Mouse (Mus musculus): ENCODE data around the gene Mre11a.
A peak's percentile ranks its signal among the peaks of the same experiment; 100 is the strongest.

Gene Mre11a

DNA sequence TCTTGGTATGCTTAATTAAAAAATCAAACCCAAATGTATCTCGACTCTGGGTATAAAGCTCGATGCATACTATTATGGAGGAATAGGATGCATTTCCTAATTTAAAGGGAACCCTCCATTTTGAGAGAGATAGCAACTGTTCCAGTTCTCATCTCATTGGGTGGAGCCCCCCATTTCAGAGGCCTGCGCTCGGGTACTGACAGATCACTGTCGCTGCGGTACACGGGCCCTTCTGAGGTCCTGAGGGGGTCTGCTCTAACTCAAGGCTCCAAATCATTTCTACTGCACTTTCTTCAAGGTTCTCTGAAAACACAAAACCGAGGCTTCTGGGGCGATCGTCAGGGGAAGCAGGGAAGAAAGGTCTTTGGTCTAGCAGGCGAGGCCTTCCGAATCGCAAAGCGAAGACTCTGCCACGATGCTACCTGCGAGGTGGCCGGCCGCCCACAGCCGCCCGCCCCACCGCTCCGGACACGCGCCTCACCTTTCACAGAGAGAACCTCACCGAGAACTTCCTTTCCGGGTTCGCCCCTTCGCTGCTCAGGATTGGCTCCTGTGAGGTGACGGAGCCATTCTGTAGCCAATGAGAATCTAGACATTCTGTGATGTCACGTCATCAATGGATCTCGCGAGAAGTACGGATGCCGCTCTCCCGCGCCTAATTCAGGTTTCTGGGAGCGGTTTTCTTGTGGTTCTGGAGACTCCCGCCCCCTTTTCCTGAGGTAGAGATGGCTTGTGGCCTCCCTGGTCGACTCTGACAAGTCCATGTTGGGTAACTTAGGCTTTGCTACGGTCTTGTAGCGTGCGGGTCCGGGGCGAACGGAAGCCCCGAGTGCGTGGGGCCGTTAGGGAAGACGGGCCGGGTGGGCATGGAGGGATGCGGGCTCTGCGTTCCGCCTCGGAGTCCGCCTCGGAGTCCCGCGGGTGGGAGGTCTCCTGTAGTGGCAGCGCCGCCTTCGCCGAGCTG, at the start of gene Mre11a, which contains the start of gene Ankrd49:
Mre11a (plus strand) TSS at position 616 of the 964 bp plus-strand sequence.
Ankrd49 (minus strand) TSS at position 818 of the 964 bp plus-strand sequence.
- DNase-seq (ENCODE audit: low read depth in 2 of 2, low spot score in 2 of 2) = peak; percentile 90 to 92

DNA sequence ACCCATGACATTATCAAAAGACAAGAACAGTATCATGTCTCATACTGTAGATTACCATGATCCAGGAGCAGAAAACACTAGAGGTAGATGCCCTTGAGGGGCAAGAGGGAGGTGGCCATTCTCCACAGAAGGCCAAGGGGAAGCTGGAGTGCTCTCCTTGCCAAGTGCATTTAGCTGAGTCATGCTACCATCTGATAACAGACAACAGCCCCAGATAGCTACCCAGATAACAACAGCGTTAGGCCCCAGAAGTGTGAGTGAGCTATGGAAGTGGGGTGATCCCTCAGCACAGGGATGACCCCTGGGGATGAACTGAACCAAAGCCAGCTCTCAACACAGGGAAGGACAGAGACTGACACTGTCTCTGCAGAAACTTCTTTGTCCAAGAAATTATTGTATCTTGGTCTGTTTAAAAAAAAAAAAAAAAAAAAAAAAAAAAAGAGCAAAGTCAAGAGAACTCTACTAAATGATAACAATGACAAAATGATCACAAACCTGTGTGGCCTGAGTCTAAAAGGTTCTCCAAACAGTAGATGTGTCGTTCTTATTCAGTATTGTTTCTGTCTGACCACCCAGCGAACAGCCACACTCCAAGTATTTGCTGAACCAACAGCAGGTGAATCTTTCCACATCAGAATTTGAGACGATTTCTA, 44.8 kb upstream of the Mre11a start:
- no peak for DNase-seq (ENCODE audit: low read depth in 2 of 2, low spot score in 2 of 2)

DNA sequence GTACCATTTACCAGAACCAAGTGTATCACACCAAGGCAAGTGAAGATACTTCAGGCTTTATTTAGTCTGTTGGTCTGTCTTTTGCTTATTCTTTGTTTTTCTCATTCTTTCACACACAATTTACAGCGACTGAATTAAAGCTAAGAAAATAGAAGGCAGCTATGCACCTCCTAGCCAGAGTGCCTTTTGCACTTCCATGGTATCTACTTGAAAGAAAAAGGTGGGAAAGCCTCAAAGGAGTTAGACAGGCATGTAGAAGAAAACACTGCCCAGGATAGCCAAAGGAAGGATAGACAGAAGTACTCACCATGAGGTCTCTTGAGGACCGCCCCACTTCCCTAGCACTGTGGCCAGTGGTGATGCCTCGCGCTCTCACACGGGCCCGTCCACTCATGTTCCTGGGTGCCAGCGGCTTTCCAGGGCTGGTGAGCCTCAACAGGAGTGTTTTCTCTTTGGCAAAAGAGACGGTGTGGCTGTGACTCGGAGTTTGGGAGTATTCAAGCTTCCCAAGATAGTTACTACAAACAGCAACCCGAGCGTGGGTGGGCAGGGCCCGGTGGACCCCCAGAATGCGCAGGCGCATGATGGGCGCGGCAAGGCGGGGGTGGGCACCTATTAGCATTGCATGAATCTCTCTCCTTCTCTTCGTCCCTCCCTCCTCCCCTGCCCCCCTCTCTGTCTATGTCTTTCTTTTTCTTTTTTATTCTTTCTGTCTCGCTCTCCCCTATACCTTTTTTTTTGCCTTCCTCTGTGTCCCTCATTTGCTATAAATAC, 44.1 kb upstream of the Mre11a start, which contains the start of gene Piwil4:
Piwil4 (minus strand) TSS at position 583 of the 774 bp plus-strand sequence.
- no peak for DNase-seq (ENCODE audit: low read depth in 2 of 2, low spot score in 2 of 2)

DNA sequence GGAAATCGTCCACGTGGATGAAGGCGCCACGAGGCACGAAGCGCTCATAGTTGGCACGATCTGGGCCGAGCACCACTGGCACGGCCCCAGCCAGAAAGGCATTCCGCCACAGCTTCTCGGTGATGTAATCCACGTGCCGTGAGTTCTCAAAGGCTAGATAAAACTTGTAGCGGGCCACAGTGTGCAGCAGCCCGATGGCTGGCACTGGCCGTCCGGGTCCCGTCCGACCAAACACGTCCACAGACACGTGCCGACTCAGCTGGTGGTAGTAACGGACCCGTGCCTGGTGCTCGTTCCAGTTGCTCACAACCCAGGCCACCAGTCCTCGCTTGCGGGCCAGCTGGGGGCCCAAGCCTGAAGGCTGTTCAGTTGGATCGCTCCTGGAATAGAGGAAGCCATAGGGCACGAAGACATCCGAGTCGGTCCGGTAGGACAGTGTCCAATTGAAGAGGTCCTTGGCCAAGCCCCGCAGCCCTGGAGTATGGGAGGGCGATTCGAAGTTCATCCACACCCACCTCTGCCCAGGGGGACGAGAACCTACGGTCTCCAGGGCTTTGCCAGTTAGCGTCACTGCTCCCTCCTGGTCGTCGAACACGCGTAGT, 33.5 kb upstream of the Mre11a start:
- DNase-seq (ENCODE audit: low read depth in 2 of 2, low spot score in 2 of 2) = no peak

DNA sequence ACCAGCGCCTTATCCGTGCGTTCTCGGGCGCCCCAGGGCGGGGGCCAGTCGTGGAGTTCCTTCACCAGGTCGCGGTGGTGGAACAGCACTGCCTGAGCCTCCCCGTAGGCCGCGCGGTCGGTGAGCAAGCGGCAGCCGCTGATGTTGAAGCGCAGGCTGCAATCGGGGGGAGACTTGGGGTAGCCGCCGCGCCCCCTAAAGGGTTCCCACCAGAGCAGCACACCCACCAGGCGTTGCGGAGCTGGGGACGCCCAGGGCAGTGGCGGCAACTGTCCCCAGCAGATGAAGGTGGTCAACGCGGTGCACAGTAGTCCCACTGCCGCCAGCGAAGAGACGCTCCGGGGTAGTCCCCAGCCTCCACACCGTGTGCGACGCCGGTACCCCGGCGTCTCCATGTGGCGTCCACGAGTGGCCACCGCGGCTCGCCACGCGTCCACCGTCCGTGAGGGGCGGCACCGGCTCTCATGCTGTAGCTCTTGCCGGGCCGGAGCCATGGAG, 32.9 kb upstream of the Mre11a start:
- DNase-seq (ENCODE audit: low read depth in 2 of 2, low spot score in 2 of 2) = no peak

DNA sequence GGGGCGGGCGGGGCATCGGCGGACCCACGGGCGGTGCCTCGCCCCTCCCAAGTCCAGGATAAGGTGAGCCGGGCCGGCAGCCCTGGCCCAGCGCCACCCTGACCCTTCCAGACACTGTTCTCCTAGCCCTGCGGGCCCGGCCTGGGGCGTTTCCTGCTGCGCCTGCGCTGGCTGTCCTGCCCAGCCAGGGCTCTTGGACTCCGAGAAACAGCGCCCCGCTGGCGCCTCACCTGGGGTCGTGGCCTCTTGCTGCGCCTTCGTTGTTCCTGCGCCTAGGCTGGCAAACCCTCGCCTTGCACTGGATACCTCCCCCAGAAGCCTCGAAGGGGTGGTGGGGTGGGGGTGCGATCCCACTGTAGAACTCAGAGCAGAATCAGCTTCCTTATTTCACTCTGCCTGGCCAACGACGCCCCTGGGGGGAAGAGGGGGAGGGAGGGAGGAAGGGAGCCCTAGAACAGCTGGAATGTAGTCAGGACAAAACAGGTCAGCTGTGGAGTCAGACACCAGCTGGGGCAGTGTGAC, 32.4 kb upstream of the Mre11a start, which contains the start of gene Fut4:
Fut4 (minus strand) TSS at position 393 of the 522 bp plus-strand sequence.
- DNase-seq (ENCODE audit: low read depth in 2 of 2, low spot score in 2 of 2) = no peak

DNA sequence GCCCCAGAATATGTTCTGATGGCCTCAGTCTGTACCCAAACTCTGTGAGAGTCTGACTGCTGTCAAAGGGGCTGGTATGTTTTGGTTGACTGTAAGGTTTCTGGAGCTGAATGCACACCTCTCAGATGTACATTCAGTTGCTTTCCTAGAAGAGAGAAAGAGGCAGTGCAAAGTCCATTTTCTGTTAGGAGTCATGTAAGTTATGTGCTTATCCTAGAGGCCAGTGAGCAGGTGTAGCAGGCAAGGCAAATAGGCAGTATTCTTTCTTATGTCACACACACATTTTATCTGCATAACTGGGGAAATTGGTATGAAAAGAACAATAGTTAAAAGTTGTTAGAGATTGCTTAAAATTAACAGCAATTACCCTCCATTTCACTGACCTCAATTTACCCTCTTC, 30.5 kb upstream of the Mre11a start:
- no peak for DNase-seq (ENCODE audit: low read depth in 2 of 2, low spot score in 2 of 2)

DNA sequence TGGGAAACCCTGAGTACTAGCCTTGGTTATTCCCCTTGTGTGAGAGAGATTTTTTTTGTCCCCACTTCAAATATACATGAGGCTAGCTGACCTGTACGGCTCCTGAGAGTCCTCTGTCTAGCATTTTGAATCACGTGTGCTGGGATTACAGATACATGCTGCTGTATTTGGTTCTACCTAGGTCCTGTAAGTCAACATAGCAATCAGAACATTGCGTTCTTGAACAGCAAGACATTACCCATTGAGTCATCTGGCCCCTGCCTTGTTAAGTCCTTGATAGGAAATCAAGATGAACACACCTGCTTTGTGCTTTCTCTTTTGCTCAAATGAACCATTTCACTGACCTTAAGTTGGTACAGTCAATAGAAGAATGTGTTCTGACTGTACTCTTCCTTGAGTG, 30.0 kb upstream of the Mre11a start:
- no peak for DNase-seq (ENCODE audit: low read depth in 2 of 2, low spot score in 2 of 2)

DNA sequence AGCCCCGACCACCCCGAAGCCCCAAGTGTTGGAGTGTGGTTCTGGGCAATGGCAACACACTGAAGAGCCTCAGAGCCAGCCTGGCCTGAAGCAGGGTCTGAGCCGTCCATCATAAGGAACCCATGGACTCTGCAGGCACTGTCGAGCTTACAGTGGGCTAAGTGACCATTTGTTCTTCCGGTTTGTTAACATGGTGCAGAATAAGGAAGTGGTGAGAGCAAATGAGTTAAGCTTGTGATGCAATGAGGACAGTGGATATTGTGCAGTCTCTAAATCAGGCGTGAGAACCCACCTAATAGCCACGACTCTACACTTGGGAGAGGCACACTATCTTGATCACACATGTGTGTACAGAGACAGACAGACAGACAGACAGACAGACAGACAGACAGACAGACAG, 25.9 kb upstream of the Mre11a start:
- DNase-seq (ENCODE audit: low read depth in 2 of 2, low spot score in 2 of 2) = no peak

DNA sequence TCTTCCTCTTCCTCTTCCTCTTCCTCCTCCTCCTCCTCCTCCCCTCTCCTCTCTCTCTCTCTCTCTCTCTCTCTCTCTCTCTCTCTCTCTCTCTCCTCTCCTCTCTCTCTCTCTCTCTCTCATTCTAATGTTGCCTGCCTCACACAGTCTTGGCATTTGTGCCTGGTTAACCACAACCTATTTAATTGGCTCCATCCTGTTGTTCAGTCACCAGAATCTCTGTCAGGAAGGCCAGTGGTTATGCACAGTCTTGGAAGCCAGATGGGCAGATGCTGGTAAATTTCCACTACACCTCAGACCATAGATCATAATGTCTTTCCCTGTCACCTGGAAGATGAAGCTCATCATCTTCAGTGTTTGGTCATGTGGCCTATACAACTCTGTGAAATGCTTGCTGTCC, 25.2 kb upstream of the Mre11a start:
- DNase-seq (ENCODE audit: low read depth in 2 of 2, low spot score in 2 of 2) = no peak

DNA sequence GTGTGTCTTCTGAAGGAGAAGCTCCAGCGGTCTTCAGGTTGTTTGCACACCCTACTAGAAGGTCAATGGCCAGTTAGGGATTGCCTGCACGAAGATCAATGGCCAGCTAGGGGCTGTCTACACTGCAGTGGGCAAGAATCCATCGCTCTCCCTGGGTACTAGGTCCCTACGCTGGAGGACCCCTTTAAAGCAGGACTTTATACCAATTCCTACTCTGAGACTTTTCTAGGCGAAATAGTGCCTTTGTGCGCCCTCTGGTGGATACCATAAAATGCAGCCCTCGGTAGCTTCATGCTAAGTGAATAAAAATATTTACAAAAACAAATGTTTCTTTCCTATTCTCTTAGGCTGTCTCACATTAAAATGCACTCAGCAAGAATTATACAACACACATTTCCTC, 19.7 kb upstream of the Mre11a start:
- peak in 1 of 2 experiments; percentile 36 for DNase-seq (ENCODE audit: low read depth in 2 of 2, low spot score in 2 of 2)

DNA sequence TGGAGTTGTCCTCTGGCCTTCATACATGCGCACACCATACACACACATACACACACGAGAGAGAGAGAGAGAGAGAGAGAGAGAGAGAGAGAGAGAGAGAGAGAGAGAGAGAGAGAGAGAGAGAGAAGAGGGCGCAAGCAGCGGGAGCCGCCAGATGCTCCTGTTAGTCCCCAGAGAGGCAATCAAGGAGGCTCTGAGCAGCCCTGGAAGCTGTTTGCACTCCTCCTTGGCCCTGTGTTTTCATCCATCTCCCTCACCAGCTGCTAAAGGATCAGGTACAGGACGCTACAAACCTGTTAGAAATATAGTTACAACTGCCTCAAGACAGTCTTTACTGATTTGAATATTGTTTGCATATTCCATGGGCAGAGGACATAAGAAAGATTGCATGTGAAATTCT, 14.6 kb upstream of the Mre11a start:
- no peak for DNase-seq (ENCODE audit: low read depth in 2 of 2, low spot score in 2 of 2)

DNA sequence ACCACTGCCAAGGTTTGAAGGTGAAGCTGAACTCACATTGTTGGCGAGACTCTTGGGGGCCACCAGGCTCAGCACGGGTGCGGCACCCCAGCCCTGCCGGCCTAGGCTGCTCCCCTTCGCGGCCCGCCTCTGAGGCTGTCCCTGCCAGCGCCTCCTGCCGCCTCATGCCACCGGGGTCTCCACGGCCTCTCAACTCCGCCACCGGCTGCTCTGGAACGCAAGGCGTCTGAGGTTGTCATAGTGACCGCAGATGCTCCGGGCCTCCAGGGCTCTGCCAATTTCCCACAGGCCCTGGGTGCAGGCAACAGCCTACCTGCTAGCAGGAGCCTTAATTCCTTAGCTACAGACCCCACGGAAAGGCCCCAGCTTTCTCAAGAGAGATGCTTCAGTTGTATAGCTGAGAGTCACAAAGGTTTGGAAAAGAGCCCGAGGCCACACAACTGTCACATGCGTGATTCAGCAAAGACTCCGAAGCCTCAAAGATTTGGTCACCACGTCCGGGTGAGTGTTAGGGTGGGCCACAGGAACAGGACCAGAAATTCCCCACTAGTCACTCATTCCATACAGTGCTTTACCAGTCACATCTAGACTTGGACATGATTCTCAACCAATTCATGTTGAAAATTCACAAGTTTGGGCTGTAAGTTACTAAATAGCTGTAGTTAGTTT, 13.5 kb upstream of the Mre11a start, which contains the start of gene 1700012B09Rik:
1700012B09Rik (minus strand) TSS at position 228 of the 669 bp plus-strand sequence.
- DNase-seq (ENCODE audit: low read depth in 2 of 2, low spot score in 2 of 2) = no peak

DNA sequence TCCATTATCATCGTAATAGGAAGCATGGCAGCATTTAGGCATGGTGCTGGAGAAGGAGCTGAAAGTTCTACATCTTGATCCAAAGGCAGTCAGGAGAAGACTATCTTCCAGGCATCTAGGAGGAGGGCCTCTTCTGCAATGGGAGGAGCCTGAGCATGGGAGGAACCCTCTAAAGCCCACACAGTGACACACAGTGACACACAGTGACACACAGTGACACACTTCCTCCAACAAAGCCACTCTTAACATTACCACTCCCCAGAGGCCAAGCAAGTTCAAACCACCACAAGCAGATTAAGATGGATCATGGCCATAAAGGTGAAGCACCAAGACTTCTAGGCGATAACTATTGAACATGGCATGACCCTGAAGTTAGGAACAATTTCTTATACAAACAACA, 12.4 kb upstream of the Mre11a start:
- no peak for DNase-seq (ENCODE audit: low read depth in 2 of 2, low spot score in 2 of 2)

DNA sequence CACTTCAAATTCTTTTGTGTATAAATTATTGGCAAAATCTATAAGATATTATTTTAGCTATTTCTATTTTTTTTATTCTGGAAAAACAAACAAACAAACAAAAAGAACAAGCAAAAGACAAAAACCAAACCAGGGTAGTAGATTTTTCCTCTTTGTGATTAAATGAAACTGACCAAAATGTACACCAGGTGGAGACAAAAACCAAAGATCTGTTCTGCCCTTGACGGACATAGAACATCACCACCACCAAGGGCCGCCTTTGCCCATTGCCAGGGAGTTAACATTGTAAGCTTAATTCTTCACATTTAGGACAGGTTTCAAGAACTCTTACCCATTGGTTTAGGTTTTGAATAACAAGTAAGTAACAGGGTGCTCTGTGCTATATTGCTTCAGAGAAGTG, 10.6 kb upstream of the Mre11a start:
- no peak for DNase-seq (ENCODE audit: low read depth in 2 of 2, low spot score in 2 of 2)

DNA sequence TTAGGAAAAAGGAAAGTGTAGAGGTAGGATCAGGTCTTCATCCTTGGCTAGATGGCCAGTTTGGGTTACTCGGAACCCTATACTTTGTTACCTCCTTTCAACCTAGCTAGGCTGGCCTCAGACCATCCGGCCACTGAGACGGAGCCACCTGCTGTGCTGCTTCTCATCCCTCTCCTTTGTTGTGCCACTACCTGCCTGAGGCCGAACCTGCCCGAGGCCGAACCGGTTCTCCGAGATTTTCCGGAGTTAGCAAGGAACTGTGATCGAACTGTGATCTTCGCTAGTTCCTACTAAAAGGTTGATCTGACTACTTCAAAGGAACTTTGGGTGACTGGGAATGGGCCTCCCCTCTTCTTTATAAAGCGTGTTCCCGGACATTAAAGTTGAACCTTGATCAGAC, 6.1 kb upstream of the Mre11a start:
- no peak for DNase-seq (ENCODE audit: low read depth in 2 of 2, low spot score in 2 of 2)

DNA sequence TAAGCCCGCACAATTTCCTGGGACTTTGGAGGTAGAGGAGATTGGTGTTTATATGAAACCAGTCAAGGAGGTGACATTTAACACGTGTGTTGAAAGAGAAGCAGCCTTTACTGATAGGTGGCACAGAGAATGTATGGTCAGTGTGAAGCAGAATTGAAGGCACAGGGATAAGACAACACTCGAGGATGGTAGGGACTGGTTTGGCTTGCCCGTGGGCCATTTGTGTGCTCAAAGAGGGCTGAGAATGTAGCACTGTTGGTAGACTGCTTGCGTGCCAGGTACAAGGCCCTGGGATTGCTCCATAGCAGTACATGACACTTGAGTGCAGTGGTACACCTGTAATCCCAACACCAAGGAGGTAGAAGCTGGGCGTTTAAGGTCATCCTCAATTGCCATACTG, 2.9 kb downstream of the Mre11a start:
- no peak for DNase-seq (ENCODE audit: low read depth in 2 of 2, low spot score in 2 of 2)

DNA sequence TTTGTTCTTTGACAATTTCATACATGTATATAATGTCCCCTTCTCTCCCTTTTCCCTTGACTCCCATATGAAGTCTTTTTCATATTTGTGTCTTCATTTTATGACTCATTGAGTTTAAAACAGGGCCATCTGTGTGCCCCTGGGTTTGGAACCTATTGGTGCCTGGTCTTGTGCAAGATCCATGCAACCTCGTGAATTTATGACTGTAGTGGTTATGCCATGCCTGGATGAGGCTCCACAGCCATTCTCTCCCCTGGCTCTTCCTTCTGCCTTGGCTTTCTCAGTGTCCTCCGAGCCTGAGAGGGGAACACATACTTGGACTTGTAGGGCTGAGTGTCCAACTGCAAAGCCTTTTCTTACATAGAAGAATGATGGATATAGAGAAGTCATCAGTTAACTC, 21.3 kb downstream of the Mre11a start:
- DNase-seq (ENCODE audit: low read depth in 2 of 2, low spot score in 2 of 2) = no peak

DNA sequence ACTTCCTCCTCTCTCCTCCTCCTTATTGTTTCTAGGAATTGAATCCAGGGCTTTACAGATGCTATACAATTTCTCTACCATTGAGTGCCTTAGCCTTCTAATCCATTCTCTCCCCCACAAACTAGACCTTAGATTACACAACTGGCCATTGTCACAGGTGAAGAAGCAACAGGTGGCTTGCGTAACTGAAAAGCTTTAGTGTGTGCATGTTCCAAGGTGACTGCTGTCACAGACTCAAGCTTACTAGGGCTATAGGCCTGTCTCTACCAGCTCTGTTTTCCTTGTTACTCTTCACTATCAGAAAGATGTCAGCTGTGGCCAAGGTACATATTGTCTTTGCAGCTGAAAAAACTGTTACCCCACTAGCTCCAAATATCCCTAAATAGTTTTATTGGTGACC, 22.3 kb downstream of the Mre11a start:
- no peak for DNase-seq (ENCODE audit: low read depth in 2 of 2, low spot score in 2 of 2)

DNA sequence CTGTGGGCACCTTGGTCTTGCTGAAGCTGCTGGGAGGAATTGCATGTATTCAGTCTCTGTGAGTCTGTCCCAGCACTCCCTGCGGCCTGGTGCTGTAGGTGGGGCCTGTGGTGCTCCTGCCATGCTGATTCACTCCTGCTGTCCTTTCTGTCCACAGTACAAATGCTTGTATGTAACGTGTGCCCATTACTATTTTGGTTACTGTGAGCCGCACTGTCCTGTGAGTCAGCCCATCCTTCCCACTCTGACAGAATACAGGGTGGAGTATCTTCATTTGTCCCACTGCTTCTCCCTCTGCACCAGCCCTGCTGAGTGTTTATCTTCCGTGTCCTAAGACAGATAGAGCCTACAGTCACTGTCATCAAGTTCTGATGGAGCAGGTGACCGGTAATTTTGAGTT, 25.7 kb downstream of the Mre11a start:
- no peak for DNase-seq (ENCODE audit: low read depth in 2 of 2, low spot score in 2 of 2)
